Mouse (Mus musculus): Measurements from ENCODE around the gene Nuak1. TPM values are rescaled to one million over a fixed set of nuclear protein-coding genes. Genes with fewer than 3 reads are reported as not detected.

The Nuak1 gene
- polyA plus RNA-seq, 1 experiment from 2014 or later = 4.9 TPM

GRCm38 (mm10) chr10:84405135-84405776, 35.1 kb downstream of the Nuak1 start:
- Histone ChIP-seq H3K36me3 (ENCODE audit: control insufficient read depth, insufficient read depth, low read length) (no peaks in the 10 kb centered on the region), H3K27me3 (ENCODE audit: control insufficient read depth, insufficient read depth, low read length) (no peaks in the 10 kb centered on the region), H3K27ac (ENCODE audit: low read depth, low read length) (no peak overlapping the region; the same call in 1 of the 2 replicates), H3K4me1 (ENCODE audit: control insufficient read depth, insufficient read depth, low read length) (peaks cover 22% of the 10 kb centered on the region; the same call in 1 of the 2 replicates), H3K4me3 (ENCODE audit: low read depth, low read length) (no peak overlapping the region), H3K9ac (replicated peaks; ENCODE audit: low read depth, low read length) (no peak overlapping the region), H3K4me2 (ENCODE audit: low read depth, low read length) (no peak overlapping the region), H3K9me3 (ENCODE audit: control insufficient read depth, low read length) (no peaks in the 10 kb centered on the region)
- ATAC-seq (ENCODE audit: low read depth) = no peak
- WGBS = 38% methylated on average over 8 of the region's 8 CpGs

GRCm38 (mm10) chr10:84401907-84402371, 38.5 kb downstream of the Nuak1 start:
- no peak overlapping the region for H3K27ac ChIP-seq (ENCODE audit: low read depth, low read length)
- H3K4me2 ChIP-seq (ENCODE audit: low read depth, low read length) = no peak overlapping the region
- H3K9ac ChIP-seq (replicated peaks; ENCODE audit: low read depth, low read length) = no peak overlapping the region
- peaks cover 23% of the 10 kb centered on the region; the same call in 1 of the 2 replicates for H3K4me1 ChIP-seq (ENCODE audit: control insufficient read depth, insufficient read depth, low read length)
- no peaks in the 10 kb centered on the region for H3K27me3 ChIP-seq (ENCODE audit: control insufficient read depth, insufficient read depth, low read length)
- peak; percentile 53; the same call in 1 of the 2 replicates for ATAC-seq (ENCODE audit: low read depth)
- H3K4me3 ChIP-seq (ENCODE audit: low read depth, low read length) = no peak overlapping the region
- no peaks in the 10 kb centered on the region for H3K9me3 ChIP-seq (ENCODE audit: control insufficient read depth, low read length)
- 46% methylated on average over 6 of the region's 7 CpGs for WGBS
- no peaks in the 10 kb centered on the region for H3K36me3 ChIP-seq (ENCODE audit: control insufficient read depth, insufficient read depth, low read length)

GRCm38 (mm10) chr10:84401189-84401588, 39.2 kb downstream of the Nuak1 start:
- no peak for ATAC-seq (ENCODE audit: low read depth)
- Histone ChIP-seq H3K27me3 (ENCODE audit: control insufficient read depth, insufficient read depth, low read length) (no peaks in the 10 kb centered on the region), H3K9me3 (ENCODE audit: control insufficient read depth, low read length) (no peaks in the 10 kb centered on the region), H3K4me3 (ENCODE audit: low read depth, low read length) (no peak overlapping the region), H3K36me3 (ENCODE audit: control insufficient read depth, insufficient read depth, low read length) (no peaks in the 10 kb centered on the region), H3K4me2 (ENCODE audit: low read depth, low read length) (no peak overlapping the region), H3K27ac (ENCODE audit: low read depth, low read length) (no peak overlapping the region), H3K4me1 (ENCODE audit: control insufficient read depth, insufficient read depth, low read length) (peaks cover 23% of the 10 kb centered on the region; the same call in 1 of the 2 replicates), H3K9ac (replicated peaks; ENCODE audit: low read depth, low read length) (no peak overlapping the region)
- WGBS = 13% methylated on average over 4 of the region's 4 CpGs

DNA sequence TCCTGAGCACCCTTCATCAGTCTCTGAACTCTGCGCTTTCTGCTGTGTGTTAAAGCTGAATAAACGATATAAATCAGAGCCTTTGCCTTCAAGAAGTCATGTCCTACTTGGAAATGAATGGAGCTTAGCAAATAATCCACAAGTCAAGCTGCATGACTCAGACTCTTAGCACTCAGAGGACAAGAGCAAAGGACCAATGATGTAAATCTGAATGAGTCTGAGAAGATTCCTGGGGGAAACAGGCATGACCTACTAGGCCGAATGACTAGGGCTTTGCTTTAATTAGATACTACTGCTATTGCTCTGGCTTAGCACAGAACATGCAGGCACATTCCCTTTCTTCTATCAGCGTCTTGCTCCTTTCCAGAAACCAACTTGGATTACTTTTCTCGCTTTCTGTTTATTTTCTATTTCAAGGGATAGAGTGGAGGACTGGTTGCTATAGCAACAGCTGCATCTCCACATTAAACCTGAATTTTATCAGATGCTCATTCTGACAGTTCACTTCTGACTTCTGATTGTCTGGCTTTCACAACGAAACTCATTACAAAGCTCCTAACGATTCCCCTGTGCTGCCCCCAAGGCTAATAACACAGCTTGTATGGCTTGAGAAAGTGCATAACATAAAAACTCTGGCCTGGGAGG, 40.2 kb downstream of the Nuak1 start:
- 54% methylated on average over 7 of the region's 7 CpGs for WGBS

DNA sequence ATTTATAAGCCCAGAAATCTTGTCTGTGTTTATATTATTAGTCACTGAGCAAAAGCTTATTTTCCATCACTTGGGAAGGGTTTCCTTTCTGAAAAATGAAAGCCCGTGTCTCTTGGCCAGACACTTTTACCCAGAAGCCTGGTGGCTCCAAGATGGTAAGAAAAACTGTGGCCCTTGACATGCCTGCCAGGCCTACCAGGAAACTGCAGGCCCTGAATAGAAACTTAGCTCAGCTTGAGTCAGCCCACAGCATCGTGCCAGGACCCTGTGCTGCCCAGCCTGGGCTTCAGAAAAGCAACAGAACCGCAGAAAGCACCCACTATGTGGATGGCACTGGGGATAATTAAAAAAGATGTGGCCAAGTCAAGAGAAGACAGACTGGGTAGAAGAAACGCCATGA, 43.1 kb downstream of the Nuak1 start:
- H3K4me3 ChIP-seq (ENCODE audit: low read depth, low read length) = no peak overlapping the region
- H3K4me2 ChIP-seq (ENCODE audit: low read depth, low read length) = no peak overlapping the region
- peaks cover 25% of the 10 kb centered on the region; the same call in 1 of the 2 replicates for H3K4me1 ChIP-seq (ENCODE audit: control insufficient read depth, insufficient read depth, low read length)
- no peaks in the 10 kb centered on the region for H3K36me3 ChIP-seq (ENCODE audit: control insufficient read depth, insufficient read depth, low read length)
- H3K27ac ChIP-seq (ENCODE audit: low read depth, low read length) = no peak overlapping the region
- H3K9ac ChIP-seq (replicated peaks; ENCODE audit: low read depth, low read length) = no peak overlapping the region
- H3K27me3 ChIP-seq (ENCODE audit: control insufficient read depth, insufficient read depth, low read length) = no peaks in the 10 kb centered on the region
- ATAC-seq (ENCODE audit: low read depth) = no peak
- H3K9me3 ChIP-seq (ENCODE audit: control insufficient read depth, low read length) = no peaks in the 10 kb centered on the region
- WGBS = 91% methylated on average over 4 of the region's 4 CpGs

More for the DNA sequence above, 40.2 kb downstream of the Nuak1 start:
- Histone ChIP-seq H3K27me3 (ENCODE audit: control insufficient read depth, insufficient read depth, low read length) (no peaks in the 10 kb centered on the region), H3K4me1 (ENCODE audit: control insufficient read depth, insufficient read depth, low read length) (peaks cover 24% of the 10 kb centered on the region; the same call in 1 of the 2 replicates), H3K9me3 (ENCODE audit: control insufficient read depth, low read length) (no peaks in the 10 kb centered on the region), H3K9ac (replicated peaks; ENCODE audit: low read depth, low read length) (no peak overlapping the region), H3K4me2 (ENCODE audit: low read depth, low read length) (no peak overlapping the region), H3K27ac (ENCODE audit: low read depth, low read length) (peak overlapping the region; percentile 12; the same call in 1 of the 2 replicates), H3K4me3 (ENCODE audit: low read depth, low read length) (no peak overlapping the region), H3K36me3 (ENCODE audit: control insufficient read depth, insufficient read depth, low read length) (no peaks in the 10 kb centered on the region)
- ATAC-seq (ENCODE audit: low read depth) = no peak

- Histone ChIP-seq H3K4me3 (ENCODE audit: low read depth, low read length) (no peak overlapping the region), H3K4me1 (ENCODE audit: control insufficient read depth, insufficient read depth, low read length) (peaks cover 17% of the 10 kb centered on the region; the same call in 1 of the 2 replicates), H3K27ac (ENCODE audit: low read depth, low read length) (no peak overlapping the region), H3K9me3 (ENCODE audit: control insufficient read depth, low read length) (no peaks in the 10 kb centered on the region), H3K4me2 (ENCODE audit: low read depth, low read length) (no peak overlapping the region), H3K36me3 (ENCODE audit: control insufficient read depth, insufficient read depth, low read length) (no peaks in the 10 kb centered on the region), H3K27me3 (ENCODE audit: control insufficient read depth, insufficient read depth, low read length) (no peaks in the 10 kb centered on the region), H3K9ac (replicated peaks; ENCODE audit: low read depth, low read length) (no peak overlapping the region)
- no peak for ATAC-seq (ENCODE audit: low read depth)
- 87% methylated on average over 8 of the region's 8 CpGs for WGBS
Measured at GRCm38 (mm10) chr10:84395885-84396659, 44.3 kb downstream of the Nuak1 start.

- Histone ChIP-seq H3K9me3 (ENCODE audit: control insufficient read depth, low read length) (no peaks in the 10 kb centered on the region), H3K4me2 (ENCODE audit: low read depth, low read length) (no peak overlapping the region), H3K4me1 (ENCODE audit: control insufficient read depth, insufficient read depth, low read length) (peaks cover 10% of the 10 kb centered on the region; the same call in 1 of the 2 replicates), H3K36me3 (ENCODE audit: control insufficient read depth, insufficient read depth, low read length) (no peaks in the 10 kb centered on the region), H3K27me3 (ENCODE audit: control insufficient read depth, insufficient read depth, low read length) (no peaks in the 10 kb centered on the region), H3K9ac (replicated peaks; ENCODE audit: low read depth, low read length) (no peak overlapping the region), H3K27ac (ENCODE audit: low read depth, low read length) (no peak overlapping the region), H3K4me3 (ENCODE audit: low read depth, low read length) (no peak overlapping the region)
- 90% methylated on average over 5 of the region's 5 CpGs for WGBS
- no peak for ATAC-seq (ENCODE audit: low read depth)
Measured at GRCm38 (mm10) chr10:84395259-84395658, 45.1 kb downstream of the Nuak1 start.

DNA sequence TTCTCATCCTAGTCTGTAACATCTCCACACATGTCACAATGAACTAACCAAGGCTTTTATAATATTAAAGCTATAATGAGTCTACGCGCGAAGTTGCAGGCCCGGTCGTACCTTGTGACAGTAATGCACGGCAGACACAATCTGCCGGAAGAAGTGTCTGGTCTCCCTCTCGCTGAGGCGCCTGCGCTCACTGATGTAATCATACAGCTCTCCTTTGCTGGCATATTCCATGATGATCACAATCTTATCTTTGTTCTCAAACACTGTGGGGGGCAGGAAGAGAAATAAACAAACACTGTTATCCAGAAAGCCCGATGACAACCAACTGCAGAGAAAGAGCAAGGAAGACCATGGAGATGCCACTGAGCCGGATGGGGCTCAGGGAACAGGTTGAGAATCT, 46.5 kb downstream of the Nuak1 start:
- no peak overlapping the region for H3K4me2 ChIP-seq (ENCODE audit: low read depth, low read length)
- no peak overlapping the region for H3K27ac ChIP-seq (ENCODE audit: low read depth, low read length)
- 86% methylated on average over 12 of the region's 12 CpGs for WGBS
- no peaks in the 10 kb centered on the region for H3K27me3 ChIP-seq (ENCODE audit: control insufficient read depth, insufficient read depth, low read length)
- H3K9ac ChIP-seq (replicated peaks; ENCODE audit: low read depth, low read length) = no peak overlapping the region
- peaks cover 9% of the 10 kb centered on the region for H3K4me1 ChIP-seq (ENCODE audit: control insufficient read depth, insufficient read depth, low read length)
- no peak overlapping the region for H3K4me3 ChIP-seq (ENCODE audit: low read depth, low read length)
- H3K9me3 ChIP-seq (ENCODE audit: control insufficient read depth, low read length) = no peaks in the 10 kb centered on the region
- no peaks in the 10 kb centered on the region for H3K36me3 ChIP-seq (ENCODE audit: control insufficient read depth, insufficient read depth, low read length)
- ATAC-seq (ENCODE audit: low read depth) = no peak
